Mouse (Mus musculus) midbrain, embryonic 10.5 days (tissue): Measurements from ENCODE around the gene Spata19. TPM values are rescaled to one million over a fixed set of nuclear protein-coding genes. Genes with fewer than 3 reads are reported as not detected.

Source experiments
- DNase-seq: peaks from one replicate; pipeline ENCODE4 v3.0.0-alpha.2; 2017; ENCODE audit warnings: low spot score
- H3K27ac ChIP-seq: fragments of 300-500 bp; sonication (generic); replicated peaks from 2 replicates; pipeline ENCODE4 v1.5.1; 2016; ENCODE audit warnings: mild to moderate bottlenecking
- H3K27me3 ChIP-seq: fragments of 300-500 bp; sonication (generic); 2 replicates; pipeline ENCODE4 v1.6.1; 2016; ENCODE audit warnings: low read depth, mild to moderate bottlenecking; ENCODE audit not compliant: poor library complexity, severe bottlenecking
- H3K36me3 ChIP-seq: fragments of 300-500 bp; sonication (generic); 2 replicates; pipeline ENCODE4 v1.6.1; 2016; ENCODE audit warnings: mild to moderate bottlenecking, moderate library complexity
- H3K4me1 ChIP-seq: fragments of 300-500 bp; sonication (generic); 2 replicates; pipeline ENCODE4 v1.6.1; 2016
- H3K4me3 ChIP-seq: fragments of 300-500 bp; sonication (generic); 2 replicates; pipeline ENCODE4 v1.5.1; 2016; ENCODE audit warnings: mild to moderate bottlenecking, moderate library complexity
- H3K9me3 ChIP-seq: fragments of 300-500 bp; sonication (generic); replicated peaks from 2 replicates; pipeline ENCODE4 v1.6.1; 2016; ENCODE audit warnings: mild to moderate bottlenecking
- WGBS: fragments of 180-500 bp; shearing (Covaris S2); methylation state at CpG from one replicate; pipeline ENCODE4 v1.1.7; 2016; 5-methylcytosine and 5-hydroxymethylcytosine counted together
- polyA plus RNA-seq: library from polyadenylated mRNA; unstranded; fragments of >200 nt; fragmentation: Nextera tagmentation; extraction: Ambion mirVana; gene quantifications from 2 replicates; pipeline ENCODE4 v1.2.1, GENCODE M21; 2016

Gene Spata19
- polyA plus RNA-seq, 1 experiment from 2014 or later: not detected

DNA sequence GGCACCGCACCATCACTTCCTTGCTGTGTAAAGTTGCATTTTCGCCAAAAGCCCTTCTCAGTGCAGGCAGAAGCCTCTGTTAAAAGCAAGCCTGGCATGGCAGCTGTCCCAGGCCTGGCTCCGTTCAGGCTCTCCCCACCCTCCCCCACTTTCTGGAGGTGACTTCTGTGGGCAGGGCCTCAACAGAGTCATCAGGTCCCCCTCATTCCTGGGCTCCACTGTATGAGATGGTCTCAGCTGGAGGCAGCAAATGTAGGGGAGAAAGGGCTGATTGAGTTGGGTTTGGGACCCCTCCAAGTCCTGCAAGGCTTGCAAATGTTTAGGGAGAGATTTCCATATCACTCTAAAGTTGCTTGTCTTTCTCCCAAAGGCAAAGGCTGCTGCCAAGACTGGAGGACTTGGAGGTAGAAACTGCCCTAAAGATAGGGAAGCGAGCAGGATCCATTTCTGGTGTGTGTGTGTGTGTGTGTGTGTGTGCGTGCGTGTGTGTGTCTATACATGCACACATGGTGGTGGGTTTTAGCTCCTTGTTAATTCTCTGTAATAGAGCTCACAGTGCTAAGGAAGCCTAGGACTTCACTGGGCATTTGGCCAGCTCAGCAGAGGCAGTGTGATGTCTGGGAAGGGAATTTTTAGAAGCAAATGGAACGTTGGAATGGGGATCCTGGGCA, 40.9 kb downstream of the Spata19 start:
- Histone ChIP-seq H3K36me3 (no peaks in the 10 kb centered on the region), H3K4me3 (no peak overlapping the region), H3K27me3 (no peaks in the 10 kb centered on the region), H3K27ac (peak overlapping the region; percentile 59; the same call in 1 of the 2 replicates), H3K4me1 (peaks cover 23% of the 10 kb centered on the region), H3K9me3 (no peaks in the 10 kb centered on the region)
- no peak for DNase-seq
- 77% methylated on average over 7 of the region's 7 CpGs for WGBS

- Histone ChIP-seq H3K27ac (no peak overlapping the region), H3K4me3 (no peak overlapping the region), H3K36me3 (no peaks in the 10 kb centered on the region), H3K9me3 (no peaks in the 10 kb centered on the region), H3K4me1 (peaks cover 9% of the 10 kb centered on the region), H3K27me3 (no peaks in the 10 kb centered on the region)
- 39% methylated on average over 9 of the region's 9 CpGs for WGBS
- no peak for DNase-seq
These were observed 53.3 kb downstream of the Spata19 start for GRCm38 (mm10) chr9:27449780-27450422.

Other genes with a start within 250 kb of the Spata19 start
- gene Jam3, start 241.4 kb upstream of the Spata19 start, polyA plus RNA-seq: 146 and 147 TPM in 2 replicates
- 5.5 and 6.0 TPM in 2 replicates for gene Igsf9b, start 97.6 kb upstream of the Spata19 start, polyA plus RNA-seq